Mouse (Mus musculus): Measurements from ENCODE around the gene Gm20683. TPM values are rescaled to one million over a fixed set of nuclear protein-coding genes. Genes with fewer than 3 reads are reported as not detected.

Gene Gm20683
- total and polyA plus RNA-seq, 3 experiments = 4.9 to 6.8 TPM; not detected in 1

- H3K79me2 ChIP-seq (ENCODE audit: control insufficient read depth, insufficient read depth, low read length, poor library complexity) = peaks cover 52% of the 10 kb centered on the region
- H3K9ac ChIP-seq (ENCODE audit: control insufficient read depth, low read depth, low read length, poor library complexity, severe bottlenecking) = peak overlapping the region; percentile 95
- no peaks in the 10 kb centered on the region for H3K27me3 ChIP-seq (ENCODE audit: control insufficient read depth in 1 of 2, insufficient read depth in 2 of 2, low read length in 2 of 2)
- peak; percentile 99 for DNase-seq (ENCODE audit: low read depth, low spot score)
- no peaks in the 10 kb centered on the region for H3K9me3 ChIP-seq (replicated peaks; ENCODE audit: insufficient read depth, low read length)
- peaks cover 0 to 13% of the 10 kb centered on the region in 2 experiments; a peak in 2 of 4 replicates for H3K36me3 ChIP-seq (ENCODE audit: control insufficient read depth in 1 of 2, insufficient read depth in 2 of 2, low read length in 2 of 2)
- peaks cover 2 to 37% of the 10 kb centered on the region in 2 experiments; a peak in 3 of 4 replicates for H3K4me1 ChIP-seq (ENCODE audit: control insufficient read depth in 1 of 2, insufficient read depth in 2 of 2, low read length in 2 of 2)
- H3K4me3 ChIP-seq (ENCODE audit: control insufficient read depth in 1 of 2, insufficient read depth in 1 of 2, low read depth in 2 of 2, low read length in 2 of 2) = peak overlapping the region; percentile 80 to 87
- H3K27ac ChIP-seq (ENCODE audit: control insufficient read depth, low read depth, low read length) = peak overlapping the region; percentile 82
- no peak for TF ChIP-seq RAD21 (IDR thresholded peaks at IDR 0.05; ENCODE audit: low read depth, low read length)
- peak; percentile 25; the same call in 1 of the 2 replicates for TF ChIP-seq MAZ (IDR thresholded peaks at IDR 0.05; ENCODE audit: low read depth, low read length)
- TF ChIP-seq EP300 (IDR thresholded peaks at IDR 0.05; ENCODE audit: low read depth in 1 of 2, low read length in 2 of 2) = no peak
- no peak; the same call in 1 of the 2 replicates for TF ChIP-seq CHD2 (IDR thresholded peaks at IDR 0.05; ENCODE audit: low read length)
- no peak; the same call in 1 of the 2 replicates for TF ChIP-seq KAT2A (conservative IDR thresholded peaks at IDR 0.05; ENCODE audit: low read depth, low read length)
- peak; percentile 73 to 86 for TF ChIP-seq POLR2A (IDR thresholded peaks at IDR 0.05; ENCODE audit: control insufficient read depth in 1 of 2, insufficient read depth in 1 of 2, low read depth in 1 of 2, low read length in 2 of 2, poor library complexity in 1 of 2)
- TF ChIP-seq TCF12 (IDR thresholded peaks at IDR 0.05; ENCODE audit: low read depth, low read length) = peak; percentile 55
- TF ChIP-seq TBP (IDR thresholded peaks at IDR 0.05; ENCODE audit: low read depth, low read length) = no peak
- TF ChIP-seq JUND (IDR thresholded peaks at IDR 0.05; ENCODE audit: low read depth, low read length) = no peak
- no peak for TF ChIP-seq MEF2A (IDR thresholded peaks at IDR 0.05; ENCODE audit: extremely low read depth, insufficient replicate concordance, low read depth, low read length, poor library complexity, severe bottlenecking)
- TF ChIP-seq MAFK (IDR thresholded peaks at IDR 0.05; ENCODE audit: borderline replicate concordance, low read depth, low read length) = no peak
- no peak for TF ChIP-seq ZC3H11A (IDR thresholded peaks at IDR 0.05; ENCODE audit: low read depth, low read length)
- peak; percentile 97 for TF ChIP-seq USF1 (IDR thresholded peaks at IDR 0.05; ENCODE audit: low read depth, low read length)
- no peak for TF ChIP-seq RCOR1 (IDR thresholded peaks at IDR 0.05; ENCODE audit: low read depth, low read length)
- peak; percentile 84 for TF ChIP-seq ZMIZ1 (IDR thresholded peaks at IDR 0.05; ENCODE audit: low read depth, low read length)
- TF ChIP-seq NELFE (IDR thresholded peaks at IDR 0.05; ENCODE audit: low read depth, low read length) = peak; percentile 93
- TF ChIP-seq UBTF (IDR thresholded peaks at IDR 0.05; ENCODE audit: borderline replicate concordance, insufficient read depth, low read depth, low read length) = 0 out of 2 replicates have a peak, but pooled peaks have one; percentile 36
- TF ChIP-seq POLR2AphosphoS5 (IDR thresholded peaks at IDR 0.05; ENCODE audit: borderline replicate concordance, low read depth, low read length) = no peak
- TF ChIP-seq MYB (IDR thresholded peaks at IDR 0.05; ENCODE audit: low read depth, low read length) = no peak
- TF ChIP-seq ELF1 (IDR thresholded peaks at IDR 0.05; ENCODE audit: low read depth, low read length) = peak; percentile 89
- no peak for TF ChIP-seq E2F4 (IDR thresholded peaks at IDR 0.05; ENCODE audit: borderline replicate concordance, low read depth, low read length)
- TF ChIP-seq NRF1 (IDR thresholded peaks at IDR 0.05; ENCODE audit: insufficient read depth, low read depth, low read length, poor library complexity, severe bottlenecking) = peak; percentile 39; the same call in 1 of the 2 replicates
- no peak for TF ChIP-seq CHD1 (IDR thresholded peaks at IDR 0.05; ENCODE audit: low read depth, low read length)
- TF ChIP-seq GABPA (IDR thresholded peaks at IDR 0.05; ENCODE audit: low read depth, low read length) = no peak
- TF ChIP-seq SMC3 (IDR thresholded peaks at IDR 0.05; ENCODE audit: low read depth, low read length) = no peak
- peak; percentile 89 for TF ChIP-seq MXI1 (IDR thresholded peaks at IDR 0.05; ENCODE audit: low read depth, low read length)
- TF ChIP-seq TAL1 (IDR thresholded peaks at IDR 0.05; ENCODE audit: low read length) = no peak
- TF ChIP-seq CTCF (IDR thresholded peaks at IDR 0.05 in 2 of 3, conservative IDR thresholded peaks at IDR 0.05 in 1 of 3; ENCODE audit: control insufficient read depth in 1 of 3, insufficient read depth in 1 of 3, low read depth in 2 of 3, low read length in 3 of 3, poor library complexity in 1 of 3, severe bottlenecking in 1 of 3) = 0 out of 6 replicates have a peak, but pooled peaks of 1 of the 3 experiments have one; percentile 8
- TF ChIP-seq BHLHE40 (IDR thresholded peaks at IDR 0.05; ENCODE audit: borderline replicate concordance, low read depth, low read length) = peak; percentile 95
- peak; percentile 84 for TF ChIP-seq HCFC1 (IDR thresholded peaks at IDR 0.05; ENCODE audit: low read depth, low read length)
- no peak for TF ChIP-seq GATA1 (IDR thresholded peaks at IDR 0.05; ENCODE audit: low read depth, low read length)
- peak in 1 of 2 experiments; percentile 83; a peak in 2 of 4 replicates for TF ChIP-seq USF2 (IDR thresholded peaks at IDR 0.05; ENCODE audit: borderline replicate concordance in 1 of 2, insufficient read depth in 1 of 2, low read depth in 1 of 2, low read length in 2 of 2)
- peak; percentile 78; the same call in 1 of the 2 replicates for TF ChIP-seq SIN3A (IDR thresholded peaks at IDR 0.05; ENCODE audit: low read length)
- peak; percentile 93 for TF ChIP-seq POLR2AphosphoS2 (IDR thresholded peaks at IDR 0.05; ENCODE audit: low read length)
- peak; percentile 42; the same call in 1 of the 2 replicates for TF ChIP-seq MYC (IDR thresholded peaks at IDR 0.05; ENCODE audit: low read depth, low read length)
Measured at GRCm38 (mm10) chr17:25832436-25833290, 8.9 kb downstream of the Gm20683 start.
